Mouse (Mus musculus) bone marrow, adult 2 months (tissue): Measurements from ENCODE around the gene Trpm3. TPM values are rescaled to one million over a fixed set of nuclear protein-coding genes. Genes with fewer than 3 reads are reported as not detected.

Source experiments
- H3K27ac ChIP-seq: fragments of 200-500 bp; 2 replicates; pipeline ENCODE4 v1.5.1; 2012; ENCODE audit warnings: low read depth, mild to moderate bottlenecking, control low read depth, inconsistent platforms, low read length; ENCODE audit not compliant: control insufficient read depth, poor library complexity, insufficient read depth
- H3K4me1 ChIP-seq: fragments of 200-500 bp; 2 replicates; pipeline ENCODE4 v1.6.1; 2011; ENCODE audit warnings: low read length; ENCODE audit not compliant: control insufficient read depth, insufficient read depth
- H3K4me3 ChIP-seq: fragments of 200-500 bp; replicated peaks from 2 replicates; pipeline ENCODE3; 2011; ENCODE audit warnings: mild to moderate bottlenecking, low read depth, low read length, control low read depth; ENCODE audit not compliant: control insufficient read depth
- CTCF ChIP-seq: fragments of 200-500 bp; IDR thresholded peaks from 2 replicates; pipeline ENCODE4 v1.5.1; 2011; ENCODE audit warnings: low read length, control low read depth; ENCODE audit not compliant: control insufficient read depth, insufficient read depth
- POLR2A ChIP-seq: fragments of 200-500 bp; IDR thresholded peaks from 2 replicates; pipeline ENCODE4 v1.6.1; 2011; ENCODE audit warnings: low read depth, mild to moderate bottlenecking, control low read depth, low read length, borderline replicate concordance; ENCODE audit not compliant: control insufficient read depth
- WGBS: fragments of 180-500 bp; shearing (Covaris S2); methylation state at CpG from one replicate; pipeline ENCODE4 v1.1.7; 2018; 5-methylcytosine and 5-hydroxymethylcytosine counted together
- polyA plus RNA-seq: library from polyadenylated mRNA; stranded (reverse); fragments of >200 nt; gene quantifications from 2 replicates; pipeline ENCODE4 v1.2.4, GENCODE M21; 2011; ENCODE audit warnings: low replicate concordance; ENCODE audit not compliant: missing spikeins, insufficient read depth, insufficient read length

Gene Trpm3
- polyA plus RNA-seq, 1 experiment, result 1.8 TPM

DNA sequence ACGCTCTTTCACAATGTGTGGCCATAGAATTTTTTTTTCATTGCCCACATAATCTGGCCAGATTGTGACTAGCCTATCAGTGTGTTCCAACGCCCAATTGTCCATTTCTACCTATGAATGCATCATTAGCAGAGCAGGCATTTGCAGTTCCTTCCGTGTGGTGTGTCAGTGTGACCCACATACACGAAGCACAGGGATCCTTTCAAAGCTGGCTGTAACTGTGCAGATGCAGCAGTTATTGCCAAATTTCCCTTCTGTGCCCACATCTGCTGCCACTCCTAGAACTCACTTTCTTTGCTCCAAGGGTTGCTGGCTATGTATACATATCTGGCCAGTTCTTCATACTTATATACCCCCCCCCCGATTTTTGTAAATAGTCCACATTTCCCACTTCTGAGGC lies 834.9 kb downstream of the Trpm3 start:
- peaks cover 2% of the 10 kb centered on the region; the same call in 1 of the 2 replicates for H3K4me1 ChIP-seq
- TF ChIP-seq CTCF (no peak), POLR2A (no peak)
- WGBS, result 39% methylated on average over 5 of the region's 5 CpGs
- no peak overlapping the region for H3K4me3 ChIP-seq
- H3K27ac ChIP-seq, result no peak overlapping the region

GRCm38 (mm10) chr19:22975801-22976200 lies 837.0 kb downstream of the Trpm3 start:
- no peak for TF ChIP-seq CTCF
- no peak for TF ChIP-seq POLR2A

GRCm38 (mm10) chr19:22977508-22977907 lies 838.7 kb downstream of the Trpm3 start:
- 61% methylated on average over 5 of the region's 5 CpGs for WGBS
- H3K4me3 ChIP-seq, result no peak overlapping the region
- H3K27ac ChIP-seq, result no peak overlapping the region
- peaks cover 2% of the 10 kb centered on the region; the same call in 1 of the 2 replicates for H3K4me1 ChIP-seq
- TF ChIP-seq CTCF (no peak), POLR2A (no peak)

More at GRCm38 (mm10) chr19:22975801-22976200, 837.0 kb downstream of the Trpm3 start:
- Histone ChIP-seq H3K27ac (no peak overlapping the region), H3K4me1 (peaks cover 2% of the 10 kb centered on the region; the same call in 1 of the 2 replicates), H3K4me3 (no peak overlapping the region)
- 89% methylated on average over 5 of the region's 5 CpGs for WGBS

DNA sequence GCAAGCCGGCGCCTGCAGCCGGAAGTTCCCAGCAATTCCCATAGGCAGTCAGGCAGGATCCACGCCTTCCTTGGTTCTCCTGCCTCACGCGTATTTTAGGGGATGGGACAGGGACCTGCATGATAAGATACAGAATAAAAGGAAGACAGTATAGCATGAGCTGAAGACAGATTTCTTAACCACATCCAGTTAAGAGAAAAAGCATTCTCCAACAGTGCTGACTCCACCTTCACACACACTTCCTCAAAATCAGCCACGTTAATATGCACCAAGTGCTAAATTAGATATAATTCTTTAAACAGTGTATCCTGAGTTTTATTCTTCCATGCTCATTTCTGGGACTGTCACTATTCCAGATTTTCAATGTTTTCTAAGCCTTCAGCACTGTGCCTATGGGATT lies 839.9 kb downstream of the Trpm3 start:
- TF ChIP-seq CTCF, result no peak
- no peak for TF ChIP-seq POLR2A
- H3K4me3 ChIP-seq, result no peak overlapping the region
- WGBS, result 43% methylated on average over 7 of the region's 7 CpGs
- H3K4me1 ChIP-seq, result peaks cover 2% of the 10 kb centered on the region; the same call in 1 of the 2 replicates
- H3K27ac ChIP-seq, result no peak overlapping the region

- no peak overlapping the region for H3K27ac ChIP-seq
- no peak overlapping the region for H3K4me3 ChIP-seq
- peaks cover 2% of the 10 kb centered on the region; the same call in 1 of the 2 replicates for H3K4me1 ChIP-seq
- 56% methylated on average over 1 of the region's 1 CpGs for WGBS
- TF ChIP-seq CTCF (no peak), POLR2A (no peak)
Measured at GRCm38 (mm10) chr19:22979191-22979590, 840.3 kb downstream of the Trpm3 start.

DNA sequence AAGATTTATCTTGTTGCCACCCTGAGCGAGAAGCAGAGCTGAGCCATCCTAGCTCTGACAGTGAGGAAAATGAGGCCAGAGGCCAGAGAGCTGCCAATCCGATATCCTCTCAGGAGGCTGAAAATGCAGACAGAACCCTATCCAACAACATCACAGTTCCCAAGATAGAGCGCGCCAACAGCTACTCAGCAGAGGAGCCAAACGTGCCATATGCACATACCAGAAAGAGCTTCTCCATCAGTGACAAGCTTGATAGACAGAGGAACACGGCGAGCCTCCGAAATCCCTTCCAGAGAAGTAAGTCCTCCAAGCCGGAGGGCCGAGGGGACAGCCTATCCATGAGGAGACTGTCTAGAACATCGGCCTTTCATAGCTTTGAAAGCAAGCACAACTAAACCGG lies 849.1 kb downstream of the Trpm3 start:
- TF ChIP-seq POLR2A, result no peak
- no peak for TF ChIP-seq CTCF
- WGBS, result 92% methylated on average over 12 of the region's 12 CpGs
- H3K4me3 ChIP-seq, result no peak overlapping the region
- no peaks in the 10 kb centered on the region for H3K4me1 ChIP-seq
- no peak overlapping the region for H3K27ac ChIP-seq

- WGBS, result 52% methylated on average over 4 of the region's 4 CpGs
Measured at GRCm38 (mm10) chr19:22993946-22994345, 855.1 kb downstream of the Trpm3 start.

GRCm38 (mm10) chr19:22994531-22994930 lies 855.7 kb downstream of the Trpm3 start:
- H3K4me3 ChIP-seq, result no peak overlapping the region
- 75% methylated on average over 5 of the region's 5 CpGs for WGBS
- H3K27ac ChIP-seq, result no peak overlapping the region
- H3K4me1 ChIP-seq, result no peaks in the 10 kb centered on the region
- TF ChIP-seq CTCF (no peak), POLR2A (no peak)

More at GRCm38 (mm10) chr19:22993946-22994345, 855.1 kb downstream of the Trpm3 start:
- H3K27ac ChIP-seq, result no peak overlapping the region
- no peak for TF ChIP-seq CTCF
- no peak for TF ChIP-seq POLR2A
- H3K4me3 ChIP-seq, result no peak overlapping the region
- H3K4me1 ChIP-seq, result no peaks in the 10 kb centered on the region

DNA sequence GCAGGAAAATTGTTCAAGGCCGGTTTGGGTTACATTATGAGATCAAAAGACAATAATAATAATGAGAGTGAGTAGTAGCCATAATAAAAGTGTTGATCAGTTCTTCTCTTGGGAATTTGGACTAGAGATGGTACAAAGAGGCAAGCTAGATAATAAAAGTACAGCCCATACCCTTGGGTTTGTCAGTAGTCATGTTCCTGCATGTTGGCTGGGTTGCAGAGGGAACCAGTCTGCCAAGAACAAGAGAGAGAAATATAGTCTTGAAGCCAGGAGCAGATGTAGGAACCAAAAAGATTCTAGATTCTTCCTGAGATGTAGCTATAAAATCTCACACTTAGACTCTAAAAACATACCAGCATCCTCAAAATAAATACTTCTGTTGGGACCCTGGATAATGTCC lies 861.4 kb downstream of the Trpm3 start:
- no peak for TF ChIP-seq CTCF
- TF ChIP-seq POLR2A, result no peak
- H3K4me3 ChIP-seq, result no peak overlapping the region
- no peak overlapping the region for H3K27ac ChIP-seq
- no peaks in the 10 kb centered on the region for H3K4me1 ChIP-seq
- 83% methylated on average over 1 of the region's 1 CpGs for WGBS
